Mouse (Mus musculus) limb, embryonic 15.5 days (tissue): Measurements from ENCODE around the gene Olfr1428. TPM values are rescaled to one million over a fixed set of nuclear protein-coding genes. Genes with fewer than 3 reads are reported as not detected.
"Not testable (repeated sequence)": the region's sequence is repeated elsewhere in the genome, so short reads cannot be mapped to it uniquely, and the experiment has no call there.

Experiments used
- ATAC-seq: fragments of 200-750 bp; cut with Nextera tagmentation; 2 replicates; pipeline ENCODE4 v1.8.0; 2017; ENCODE audit warnings: low read depth, moderate TSS enrichment; ENCODE audit not compliant: insufficient number of reproducible peaks, low FRiP score, low TSS enrichment
- H3K27ac ChIP-seq: fragments of 300-500 bp; sonication (generic); 2 replicates; pipeline ENCODE4 v1.5.1; 2015; ENCODE audit warnings: moderate library complexity, mild to moderate bottlenecking, inconsistent platforms
- H3K27me3 ChIP-seq: fragments of 300-500 bp; sonication (generic); 2 replicates; pipeline ENCODE4 v1.6.1; 2015; ENCODE audit warnings: inconsistent platforms
- H3K36me3 ChIP-seq: fragments of 300-500 bp; sonication (generic); 2 replicates; pipeline ENCODE4 v1.6.1; 2015; ENCODE audit warnings: inconsistent platforms
- H3K4me1 ChIP-seq: fragments of 300-500 bp; sonication (generic); 2 replicates; pipeline ENCODE4 v1.6.1; 2015; ENCODE audit warnings: inconsistent platforms
- H3K4me2 ChIP-seq: fragments of 300-500 bp; sonication (generic); 2 replicates; pipeline ENCODE4 v1.6.1; 2015; ENCODE audit warnings: mild to moderate bottlenecking, inconsistent platforms
- H3K4me3 ChIP-seq: fragments of 300-500 bp; sonication (generic); 2 replicates; pipeline ENCODE4 v1.5.1; 2015; ENCODE audit warnings: mild to moderate bottlenecking, inconsistent platforms
- H3K9ac ChIP-seq: fragments of 300-500 bp; sonication (generic); 2 replicates; pipeline ENCODE4 v1.6.1; 2015; ENCODE audit warnings: inconsistent platforms
- H3K9me3 ChIP-seq: fragments of 300-500 bp; sonication (generic); 2 replicates; pipeline ENCODE4 v1.6.1; 2016; ENCODE audit warnings: inconsistent platforms
- WGBS: fragments of 180-500 bp; shearing (Covaris S2); methylation state at CpG from one replicate; pipeline ENCODE4 v1.1.7; 2015; 5-methylcytosine and 5-hydroxymethylcytosine counted together
- polyA plus RNA-seq: library from polyadenylated mRNA; unstranded; fragments of >200 nt; fragmentation: Nextera tagmentation; extraction: Ambion mirVana; gene quantifications from 2 replicates; pipeline ENCODE4 v1.2.1, GENCODE M21; 2015

Olfr1428 gene
- polyA plus RNA-seq, 1 experiment from 2014 or later = not detected

GRCm38 (mm10) chr19:12062582-12062981, 53.1 kb downstream of the Olfr1428 start, which contains the start of gene Olfr1424:
Olfr1424 (minus strand) TSS chr19:12062682.
- H3K4me1 ChIP-seq, H3K9ac ChIP-seq, H3K4me3 ChIP-seq, ATAC-seq, H3K36me3 ChIP-seq, H3K27ac ChIP-seq, H3K4me2 ChIP-seq, H3K9me3 ChIP-seq, H3K27me3 ChIP-seq: not testable (repeated sequence)
- WGBS = 65% methylated on average over 1 of the region's 1 CpGs

Other genes with a start within 250 kb of the Olfr1428 start
- gene Olfr1419, start 240.8 kb downstream of the Olfr1428 start, polyA plus RNA-seq = not detected in 2 replicates
- 0.23 TPM in 1 of 2 replicates, not detected in the other for gene Olfr1420, start 229.3 kb downstream of the Olfr1428 start, polyA plus RNA-seq
- gene Patl1, start 203.5 kb downstream of the Olfr1428 start, polyA plus RNA-seq = 15.5 and 16.4 TPM in 2 replicates
- gene Osbp, start 150.0 kb downstream of the Olfr1428 start, polyA plus RNA-seq = 4.7 and 5.6 TPM in 2 replicates
- gene Olfr1423, start 74.6 kb downstream of the Olfr1428 start, polyA plus RNA-seq = 0.03 TPM in 1 of 2 replicates, not detected in the other
- not detected in 2 replicates for gene Olfr1424, start 53.2 kb downstream of the Olfr1428 start, polyA plus RNA-seq
- gene Olfr1425, start 38.2 kb downstream of the Olfr1428 start, polyA plus RNA-seq = not detected in 2 replicates
- not detected in 2 replicates for gene Olfr1426, start 23.9 kb downstream of the Olfr1428 start, polyA plus RNA-seq
- not detected in 2 replicates for gene Olfr1427, start 12.6 kb downstream of the Olfr1428 start, polyA plus RNA-seq
- gene Olfr76, start 7.3 kb upstream of the Olfr1428 start, polyA plus RNA-seq = not detected in 2 replicates
- not detected in 2 replicates for gene Olfr1555-ps1, start 54.2 kb upstream of the Olfr1428 start, polyA plus RNA-seq
- not detected in 2 replicates for gene Olfr1431, start 84.7 kb upstream of the Olfr1428 start, polyA plus RNA-seq
- gene Olfr1432, start 116.7 kb upstream of the Olfr1428 start, polyA plus RNA-seq = not detected in 2 replicates
- gene Olfr262, start 125.8 kb upstream of the Olfr1428 start, polyA plus RNA-seq = not detected in 2 replicates
- not detected in 2 replicates for gene Olfr235, start 145.1 kb upstream of the Olfr1428 start, polyA plus RNA-seq
- gene Olfr1434, start 164.0 kb upstream of the Olfr1428 start, polyA plus RNA-seq = not detected in 2 replicates
- gene Olfr1436, start 183.2 kb upstream of the Olfr1428 start, polyA plus RNA-seq = not detected in 2 replicates
- gene Olfr1437, start 209.2 kb upstream of the Olfr1428 start, polyA plus RNA-seq = not detected in 2 replicates
- not detected in 2 replicates for gene Olfr1438-ps1, start 220.0 kb upstream of the Olfr1428 start, polyA plus RNA-seq